Mouse (Mus musculus): ENCODE measurements around the gene St8sia6. TPM values are rescaled to one million over a fixed set of nuclear protein-coding genes. Genes with fewer than 3 reads are reported as not detected.

Gene St8sia6
- polyA plus RNA-seq, 1 experiment = not detected

DNA sequence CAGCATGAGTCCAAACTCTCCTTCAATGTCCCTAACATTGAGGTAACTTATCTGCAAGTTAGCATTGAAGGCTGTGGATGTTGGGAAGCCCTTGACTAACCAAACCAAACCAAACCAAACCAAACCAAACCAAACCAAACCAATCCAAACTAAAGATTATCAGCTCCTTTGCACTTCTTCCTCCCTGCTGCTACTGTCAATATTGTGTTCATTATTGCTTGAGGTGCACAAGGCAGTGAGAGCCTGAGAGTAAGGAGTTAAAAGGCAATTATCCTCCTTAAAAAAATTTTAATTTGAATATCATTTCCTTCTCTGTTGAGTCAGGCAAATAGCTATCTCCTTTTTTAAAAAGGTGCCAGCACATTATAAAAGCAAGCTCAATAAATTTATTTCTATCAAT, 190.8 kb downstream of the St8sia6 start:
- TF ChIP-seq POLR2A (IDR thresholded peaks at IDR 0.05; ENCODE audit: insufficient read depth, low read depth, low read length) (no peak), CTCF (IDR thresholded peaks at IDR 0.05; ENCODE audit: insufficient read depth, low read depth, low read length) (no peak)
- no peak overlapping the region for H3K4me3 ChIP-seq (ENCODE audit: insufficient read depth, low read depth, low read length)
- H3K4me1 ChIP-seq (ENCODE audit: control insufficient read depth, insufficient read depth, low read length) = no peaks in the 10 kb centered on the region
- no peak overlapping the region for H3K27ac ChIP-seq (ENCODE audit: insufficient read depth, low read depth, low read length)

Other genes with a start within 250 kb of the St8sia6 start
- gene Trdmt1, start 249.4 kb downstream of the St8sia6 start, polyA plus RNA-seq (2012; ENCODE audit: insufficient read depth, insufficient read length, low replicate concordance, missing spikeins) = not detected in 2 replicates
- not detected in 2 replicates for gene Vim, start 220.1 kb downstream of the St8sia6 start, polyA plus RNA-seq (2012; ENCODE audit: insufficient read depth, insufficient read length, low replicate concordance, missing spikeins)